Mouse (Mus musculus): ENCODE measurements around the gene Dolpp1. TPM values are rescaled to one million over a fixed set of nuclear protein-coding genes. Genes with fewer than 3 reads are reported as not detected.

Gene Dolpp1
- polyA plus RNA-seq, 1 experiment from 2014 or later = 39.9 TPM

DNA sequence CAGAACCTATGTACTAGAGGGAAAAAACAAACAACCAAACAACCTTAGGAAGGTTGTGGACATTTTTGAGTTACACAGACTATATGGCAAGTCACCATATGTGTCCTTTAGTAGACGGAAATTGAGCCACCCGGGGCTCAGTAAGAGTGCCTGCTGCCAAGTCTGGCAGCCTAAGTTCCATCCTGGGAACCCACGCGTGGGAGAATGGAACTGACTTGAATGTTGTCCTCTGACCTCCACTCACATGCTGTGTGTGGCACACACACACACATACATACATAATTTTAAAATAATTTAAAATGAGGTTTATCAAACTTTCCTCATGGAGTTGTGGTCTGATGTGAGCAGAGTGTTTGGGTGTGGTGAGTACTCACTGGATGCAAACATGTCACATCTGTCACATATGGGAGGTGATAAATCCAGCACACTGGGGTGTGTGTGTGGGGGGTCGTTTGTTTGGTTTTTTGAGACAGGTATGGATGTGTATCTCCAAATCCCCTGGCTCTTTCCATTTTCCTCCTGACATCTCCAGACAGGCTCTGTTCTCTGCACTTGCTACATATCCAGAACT is 25.6 kb downstream of the Dolpp1 start:
- Histone ChIP-seq H3K9ac (ENCODE audit: low read depth, low read length) (peak overlapping the region; percentile 68), H3K9me3 (ENCODE audit: control insufficient read depth, low read length) (no peaks in the 10 kb centered on the region), H3K4me1 (replicated peaks; ENCODE audit: control insufficient read depth, insufficient read depth, low read length) (peaks cover 36% of the 10 kb centered on the region), H3K4me2 (peak overlapping the region; percentile 98), H3K4me3 (ENCODE audit: low read depth, low read length) (peak overlapping the region; percentile 96), H3K27ac (ENCODE audit: low read depth, low read length) (peak overlapping the region; percentile 94), H3K27me3 (replicated peaks; ENCODE audit: control insufficient read depth, insufficient read depth, low read length) (no peaks in the 10 kb centered on the region), H3K36me3 (ENCODE audit: control insufficient read depth, insufficient read depth, low read length) (peaks cover 4% of the 10 kb centered on the region; the same call in 1 of the 2 replicates)
- peak; percentile 75 for ATAC-seq (replicated peaks; ENCODE audit: low FRiP score)
- DNase-seq (ENCODE audit: low spot score) = no peak
- 52% methylated on average over 5 of the region's 5 CpGs for WGBS

DNA sequence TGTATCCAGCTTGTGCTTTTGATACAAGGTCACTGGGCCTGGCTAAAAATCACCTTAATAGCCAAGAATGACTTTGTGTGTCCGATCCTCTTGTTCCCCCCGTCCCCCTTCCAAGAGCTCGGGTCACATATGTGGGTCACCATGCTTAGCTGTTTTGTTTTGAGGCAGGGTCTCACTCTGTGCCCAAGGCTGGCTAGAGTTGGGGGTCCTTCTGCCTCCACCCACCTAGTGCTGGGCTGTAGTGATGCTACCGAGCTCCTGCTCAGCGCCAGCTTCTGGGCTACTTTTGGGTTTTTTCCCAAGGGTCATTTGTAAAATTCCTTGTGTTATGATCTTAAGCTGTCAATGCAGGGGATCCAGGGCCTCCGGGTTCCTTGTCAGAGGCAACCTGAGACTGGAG is 26.2 kb downstream of the Dolpp1 start:
- H3K27ac ChIP-seq (ENCODE audit: low read depth, low read length) = peak overlapping the region; percentile 94
- H3K4me1 ChIP-seq (replicated peaks; ENCODE audit: control insufficient read depth, insufficient read depth, low read length) = peaks cover 36% of the 10 kb centered on the region
- no peaks in the 10 kb centered on the region for H3K27me3 ChIP-seq (replicated peaks; ENCODE audit: control insufficient read depth, insufficient read depth, low read length)
- whole genome bisulfite sequencing = 69% methylated on average over 6 of the region's 6 CpGs
- ATAC-seq (replicated peaks; ENCODE audit: low FRiP score) (no peak), DNase-seq (ENCODE audit: low spot score) (no peak)
- H3K4me2 ChIP-seq = peak overlapping the region; percentile 98
- H3K9ac ChIP-seq (ENCODE audit: low read depth, low read length) = peak overlapping the region; percentile 65
- 0 out of 2 replicates have a peak, but pooled peaks cover 3% of the 10 kb centered on the region for H3K36me3 ChIP-seq (ENCODE audit: control insufficient read depth, insufficient read depth, low read length)
- H3K9me3 ChIP-seq (ENCODE audit: control insufficient read depth, low read length) = no peaks in the 10 kb centered on the region
- H3K4me3 ChIP-seq (ENCODE audit: low read depth, low read length) = peak overlapping the region; percentile 96

DNA sequence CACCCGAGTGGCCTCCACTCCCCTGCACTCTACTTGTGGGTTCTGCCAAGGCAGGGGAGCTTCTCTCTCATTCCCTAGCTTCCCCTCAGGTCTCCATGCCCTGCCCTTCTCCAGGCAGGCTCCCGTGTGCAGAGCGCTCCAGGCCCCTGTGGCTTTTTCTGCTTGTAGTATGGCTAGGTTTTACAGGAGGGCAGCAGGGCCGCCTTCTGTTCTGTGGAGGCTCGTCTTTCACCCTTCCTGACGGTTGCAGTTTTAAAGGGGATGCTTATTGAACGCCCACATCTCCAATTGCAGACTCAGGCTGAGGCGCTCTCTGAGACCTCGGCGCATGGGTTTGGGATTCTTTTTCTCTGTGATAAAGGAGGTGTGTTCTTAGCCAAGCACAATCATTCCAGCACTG is 27.1 kb downstream of the Dolpp1 start:
- no peaks in the 10 kb centered on the region for H3K9me3 ChIP-seq (ENCODE audit: control insufficient read depth, low read length)
- WGBS = 39% methylated on average over 10 of the region's 10 CpGs
- no peak for DNase-seq (ENCODE audit: low spot score)
- H3K36me3 ChIP-seq (ENCODE audit: control insufficient read depth, insufficient read depth, low read length) = 0 out of 2 replicates have a peak, but pooled peaks cover 3% of the 10 kb centered on the region
- no peaks in the 10 kb centered on the region for H3K27me3 ChIP-seq (replicated peaks; ENCODE audit: control insufficient read depth, insufficient read depth, low read length)
- H3K4me2 ChIP-seq = peak overlapping the region; percentile 98
- peak overlapping the region; percentile 96 for H3K4me3 ChIP-seq (ENCODE audit: low read depth, low read length)
- peak overlapping the region; percentile 94 for H3K27ac ChIP-seq (ENCODE audit: low read depth, low read length)
- ATAC-seq (replicated peaks; ENCODE audit: low FRiP score) = no peak
- peak overlapping the region; percentile 65 for H3K9ac ChIP-seq (ENCODE audit: low read depth, low read length)
- peaks cover 36% of the 10 kb centered on the region for H3K4me1 ChIP-seq (replicated peaks; ENCODE audit: control insufficient read depth, insufficient read depth, low read length)

DNA sequence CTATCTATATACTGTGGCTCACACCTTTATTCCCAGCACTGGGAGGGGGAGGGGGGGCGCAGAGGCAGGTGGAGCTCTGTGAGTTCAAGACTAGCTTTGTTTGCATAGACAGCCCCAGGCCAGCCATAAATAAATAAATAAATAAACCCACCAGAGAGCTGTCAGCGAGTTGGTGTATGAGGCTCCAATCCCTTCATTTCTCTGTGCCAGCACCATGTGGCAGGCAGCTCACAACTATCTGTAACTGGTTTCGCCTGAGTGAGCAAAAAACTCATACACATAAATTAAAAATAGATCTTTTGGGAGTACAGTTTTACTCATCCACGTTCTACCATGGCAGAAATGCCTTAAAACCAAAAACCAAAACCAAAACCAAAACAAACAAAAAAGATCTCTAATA is 29.4 kb downstream of the Dolpp1 start:
- Histone ChIP-seq H3K27me3 (replicated peaks; ENCODE audit: control insufficient read depth, insufficient read depth, low read length) (no peaks in the 10 kb centered on the region), H3K9me3 (ENCODE audit: control insufficient read depth, low read length) (no peaks in the 10 kb centered on the region), H3K4me2 (no peak overlapping the region), H3K4me1 (replicated peaks; ENCODE audit: control insufficient read depth, insufficient read depth, low read length) (peaks cover 31% of the 10 kb centered on the region), H3K9ac (ENCODE audit: low read depth, low read length) (no peak overlapping the region), H3K27ac (ENCODE audit: low read depth, low read length) (no peak overlapping the region), H3K4me3 (ENCODE audit: low read depth, low read length) (no peak overlapping the region), H3K36me3 (ENCODE audit: control insufficient read depth, insufficient read depth, low read length) (peaks cover 3% of the 10 kb centered on the region; the same call in 1 of the 2 replicates)
- no peak for DNase-seq (ENCODE audit: low spot score)
- WGBS = 86% methylated on average over 4 of the region's 4 CpGs
- no peak for ATAC-seq (replicated peaks; ENCODE audit: low FRiP score)

DNA sequence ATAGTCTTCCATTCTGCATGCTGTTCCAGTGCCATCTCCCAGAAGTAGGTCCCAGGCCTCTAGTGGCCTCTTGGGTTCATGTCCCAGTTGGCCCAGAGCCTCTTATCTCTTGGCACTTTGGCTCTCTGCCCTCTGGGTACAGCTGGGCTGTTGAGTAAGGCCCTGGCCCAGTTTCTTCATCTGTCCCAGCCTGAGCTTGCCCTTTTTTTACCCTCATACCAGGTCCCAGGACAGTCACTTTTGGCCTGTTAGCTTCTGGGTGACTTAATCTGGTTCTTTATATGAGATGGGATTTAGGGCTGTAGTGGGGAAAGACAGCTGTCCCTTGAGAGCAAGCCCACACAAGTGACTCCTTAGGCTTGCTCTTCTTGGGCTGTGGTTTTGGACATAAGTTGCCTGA is 37.1 kb downstream of the Dolpp1 start:
- Histone ChIP-seq H3K27me3 (replicated peaks; ENCODE audit: control insufficient read depth, insufficient read depth, low read length) (no peaks in the 10 kb centered on the region), H3K4me3 (ENCODE audit: low read depth, low read length) (no peak overlapping the region), H3K9me3 (ENCODE audit: control insufficient read depth, low read length) (no peaks in the 10 kb centered on the region), H3K9ac (ENCODE audit: low read depth, low read length) (no peak overlapping the region), H3K4me1 (replicated peaks; ENCODE audit: control insufficient read depth, insufficient read depth, low read length) (peaks cover 2% of the 10 kb centered on the region; the same call in 1 of the 2 replicates), H3K36me3 (ENCODE audit: control insufficient read depth, insufficient read depth, low read length) (peaks cover 65% of the 10 kb centered on the region), H3K4me2 (no peak overlapping the region), H3K27ac (ENCODE audit: low read depth, low read length) (no peak overlapping the region)
- ATAC-seq (replicated peaks; ENCODE audit: low FRiP score) (no peak), DNase-seq (ENCODE audit: low spot score) (no peak)

DNA sequence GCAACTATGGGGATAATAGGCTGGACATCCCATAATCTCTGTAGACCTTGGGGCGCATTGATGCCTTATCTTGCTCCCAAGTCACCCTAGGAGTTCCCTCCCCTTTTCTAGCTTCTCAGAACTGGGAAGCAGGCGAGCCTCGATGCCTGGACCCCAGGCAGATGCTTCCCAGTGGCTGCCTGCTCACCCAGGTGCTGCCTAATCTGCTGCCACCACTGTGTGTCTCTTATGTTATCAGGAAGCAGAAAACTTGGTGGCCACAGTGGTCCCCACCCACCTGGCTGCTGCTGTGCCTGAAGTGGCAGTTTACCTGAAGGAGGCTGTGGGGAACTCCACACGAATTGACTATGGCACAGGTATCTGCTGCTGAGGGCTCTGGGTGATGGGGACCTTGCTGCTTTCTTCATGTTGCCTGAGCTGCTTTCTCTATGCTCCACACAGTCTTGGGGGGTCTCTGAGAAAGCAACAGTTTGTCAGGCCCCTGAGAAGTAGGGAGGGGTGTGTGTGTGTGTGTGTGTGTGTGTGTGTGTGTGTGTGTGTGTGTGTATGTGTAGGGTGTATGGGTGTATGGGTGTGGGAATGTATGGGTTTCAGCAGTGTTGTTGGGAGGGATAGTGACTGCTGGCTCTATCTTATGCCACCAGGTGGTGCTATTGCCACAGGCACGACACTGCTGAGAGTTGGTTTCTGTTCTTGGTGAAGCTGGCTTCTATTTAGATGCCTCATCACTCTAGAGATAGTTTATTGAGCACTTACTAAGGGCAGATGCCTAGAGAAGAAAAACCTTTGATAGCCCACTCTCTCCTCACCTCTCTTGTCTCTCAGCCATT is 43.5 kb downstream of the Dolpp1 start:
- peaks cover 25% of the 10 kb centered on the region for H3K4me1 ChIP-seq (replicated peaks; ENCODE audit: control insufficient read depth, insufficient read depth, low read length)
- DNase-seq (ENCODE audit: low spot score) (no peak), ATAC-seq (replicated peaks; ENCODE audit: low FRiP score) (peak; percentile 77)
- H3K27ac ChIP-seq (ENCODE audit: low read depth, low read length) = peak overlapping the region; percentile 21
- WGBS = 35% methylated on average over 5 of the region's 5 CpGs
- no peak overlapping the region for H3K4me3 ChIP-seq (ENCODE audit: low read depth, low read length)
- H3K36me3 ChIP-seq (ENCODE audit: control insufficient read depth, insufficient read depth, low read length) = peaks cover 65% of the 10 kb centered on the region
- no peaks in the 10 kb centered on the region for H3K9me3 ChIP-seq (ENCODE audit: control insufficient read depth, low read length)
- H3K9ac ChIP-seq (ENCODE audit: low read depth, low read length) = no peak overlapping the region
- H3K27me3 ChIP-seq (replicated peaks; ENCODE audit: control insufficient read depth, insufficient read depth, low read length) = no peaks in the 10 kb centered on the region
- H3K4me2 ChIP-seq = peak overlapping the region; percentile 17; the same call in 1 of the 2 replicates

DNA sequence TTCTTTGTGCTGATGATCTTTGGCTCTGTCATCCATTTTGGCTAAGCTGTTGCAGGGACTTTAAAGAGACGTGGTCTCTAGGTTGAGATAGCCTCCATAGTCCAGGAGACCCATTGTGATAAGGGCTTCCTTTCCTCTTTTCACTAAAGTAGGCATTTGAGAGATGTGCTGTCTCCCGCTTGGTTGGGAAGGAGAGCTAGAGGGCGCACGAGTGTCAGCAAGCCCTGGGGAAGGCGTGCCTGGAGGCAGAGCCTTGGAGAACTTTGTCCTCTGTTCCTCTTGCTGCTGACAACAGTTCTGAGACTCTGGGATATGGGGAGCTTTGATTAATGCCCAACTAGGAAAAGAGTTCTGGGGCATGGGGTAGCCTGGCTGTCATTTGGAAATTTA is 44.1 kb downstream of the Dolpp1 start:
- H3K9me3 ChIP-seq (ENCODE audit: control insufficient read depth, low read length) = no peaks in the 10 kb centered on the region
- H3K27me3 ChIP-seq (replicated peaks; ENCODE audit: control insufficient read depth, insufficient read depth, low read length) = no peaks in the 10 kb centered on the region
- no peak overlapping the region for H3K27ac ChIP-seq (ENCODE audit: low read depth, low read length)
- no peak overlapping the region for H3K4me2 ChIP-seq
- H3K9ac ChIP-seq (ENCODE audit: low read depth, low read length) = no peak overlapping the region
- peaks cover 60% of the 10 kb centered on the region for H3K36me3 ChIP-seq (ENCODE audit: control insufficient read depth, insufficient read depth, low read length)
- DNase-seq (ENCODE audit: low spot score) (no peak), ATAC-seq (replicated peaks; ENCODE audit: low FRiP score) (no peak)
- WGBS = 76% methylated on average over 5 of the region's 5 CpGs
- H3K4me3 ChIP-seq (ENCODE audit: low read depth, low read length) = no peak overlapping the region
- peaks cover 31% of the 10 kb centered on the region for H3K4me1 ChIP-seq (replicated peaks; ENCODE audit: control insufficient read depth, insufficient read depth, low read length)

DNA sequence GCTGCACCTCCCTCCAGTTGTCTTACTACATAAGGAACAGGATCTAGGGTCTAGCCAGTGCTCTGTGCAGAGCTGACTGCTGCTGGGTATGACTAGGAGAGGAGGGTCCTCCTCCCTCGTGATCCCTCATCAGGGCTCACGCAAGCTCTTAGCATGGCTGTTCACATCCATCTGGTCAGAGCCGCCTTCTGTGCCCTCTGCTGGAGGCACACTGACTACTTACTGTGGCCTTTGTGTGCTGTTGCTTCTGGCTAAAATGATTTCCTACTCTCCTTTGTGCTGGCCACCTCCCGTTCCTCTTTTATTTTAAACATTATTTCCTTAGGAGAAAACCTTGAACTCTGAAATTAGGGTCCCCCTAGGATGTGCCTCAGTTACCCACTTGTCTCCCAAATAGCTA is 44.8 kb downstream of the Dolpp1 start:
- DNase-seq (ENCODE audit: low spot score) (no peak), ATAC-seq (replicated peaks; ENCODE audit: low FRiP score) (no peak)
- Histone ChIP-seq H3K4me1 (replicated peaks; ENCODE audit: control insufficient read depth, insufficient read depth, low read length) (peaks cover 38% of the 10 kb centered on the region), H3K27me3 (replicated peaks; ENCODE audit: control insufficient read depth, insufficient read depth, low read length) (no peaks in the 10 kb centered on the region), H3K4me3 (ENCODE audit: low read depth, low read length) (no peak overlapping the region), H3K9ac (ENCODE audit: low read depth, low read length) (no peak overlapping the region), H3K4me2 (no peak overlapping the region), H3K9me3 (ENCODE audit: control insufficient read depth, low read length) (no peaks in the 10 kb centered on the region), H3K27ac (ENCODE audit: low read depth, low read length) (no peak overlapping the region), H3K36me3 (ENCODE audit: control insufficient read depth, insufficient read depth, low read length) (peaks cover 56% of the 10 kb centered on the region)
- 88% methylated on average over 4 of the region's 4 CpGs for WGBS

DNA sequence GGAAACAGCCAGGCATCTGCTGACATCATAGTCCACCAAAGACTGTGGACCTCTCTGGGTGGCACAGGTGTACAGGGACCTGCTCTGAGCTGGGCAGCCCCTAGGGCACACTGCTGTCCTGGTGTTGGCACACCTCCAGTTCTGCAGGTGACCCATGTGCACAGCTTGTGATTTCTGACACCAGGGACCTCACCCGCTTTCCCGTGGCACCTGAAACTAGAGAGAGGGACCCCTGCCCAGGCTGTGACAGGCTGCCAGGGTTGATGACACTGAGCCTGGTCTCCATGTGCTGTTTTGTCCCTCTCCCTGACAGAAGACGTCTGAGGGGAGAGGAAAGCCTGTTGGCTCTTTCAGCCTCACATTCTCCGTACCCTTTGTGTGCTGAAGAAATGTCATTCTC is 45.7 kb downstream of the Dolpp1 start:
- no peak for DNase-seq (ENCODE audit: low spot score)
- Histone ChIP-seq H3K9me3 (ENCODE audit: control insufficient read depth, low read length) (no peaks in the 10 kb centered on the region), H3K4me1 (replicated peaks; ENCODE audit: control insufficient read depth, insufficient read depth, low read length) (peaks cover 47% of the 10 kb centered on the region), H3K27me3 (replicated peaks; ENCODE audit: control insufficient read depth, insufficient read depth, low read length) (no peaks in the 10 kb centered on the region), H3K27ac (ENCODE audit: low read depth, low read length) (no peak overlapping the region), H3K36me3 (ENCODE audit: control insufficient read depth, insufficient read depth, low read length) (peaks cover 55% of the 10 kb centered on the region), H3K4me3 (ENCODE audit: low read depth, low read length) (no peak overlapping the region), H3K4me2 (no peak overlapping the region), H3K9ac (ENCODE audit: low read depth, low read length) (no peak overlapping the region)
- WGBS = 94% methylated on average over 4 of the region's 4 CpGs
- ATAC-seq (replicated peaks; ENCODE audit: low FRiP score) = no peak
